Mouse (Mus musculus): ENCODE data around the gene Zbtb9. TPM values are rescaled to one million over a fixed set of nuclear protein-coding genes. Genes with fewer than 3 reads are reported as not detected.
A peak's percentile ranks its signal among the peaks of the same experiment; 100 is the strongest.

Gene Zbtb9
- total RNA-seq, 1 experiment, result 8.2 TPM

DNA sequence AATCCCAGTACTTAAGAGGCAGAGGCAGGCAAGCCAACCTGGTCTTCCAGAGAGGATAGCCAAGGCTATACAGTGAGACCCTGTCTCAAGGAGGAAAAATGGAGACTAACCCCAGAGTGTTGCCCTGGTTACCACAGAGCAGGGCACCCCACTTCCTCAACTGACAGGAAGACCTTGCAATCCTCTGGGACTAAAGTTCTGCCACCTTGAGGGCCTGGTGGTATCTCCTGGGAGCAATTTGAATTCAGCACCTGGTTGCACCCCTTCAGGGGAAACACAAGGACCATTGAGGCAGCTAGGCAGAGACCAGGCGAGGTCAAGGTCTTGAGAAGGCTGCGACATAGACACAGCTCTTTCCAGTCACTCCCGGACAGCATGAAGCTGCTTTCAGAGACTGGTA lies 53.0 kb downstream of the Zbtb9 start:
- H3K4me3 ChIP-seq (ENCODE audit: insufficient read depth in 1 of 2, low read depth in 1 of 2, low read length in 2 of 2, poor library complexity in 1 of 2, severe bottlenecking in 1 of 2), result no peak overlapping the region
- TF ChIP-seq CHD2 (IDR thresholded peaks at IDR 0.05; ENCODE audit: low read depth, low read length), result no peak
- no peak for TF ChIP-seq MAFK (IDR thresholded peaks at IDR 0.05; ENCODE audit: insufficient read depth, low read depth, low read length)
- no peak for TF ChIP-seq ZC3H11A (IDR thresholded peaks at IDR 0.05; ENCODE audit: borderline replicate concordance, low read depth, low read length)
- TF ChIP-seq ZNF384 (IDR thresholded peaks at IDR 0.05; ENCODE audit: low read depth, low read length), result no peak
- no peak for TF ChIP-seq HCFC1 (IDR thresholded peaks at IDR 0.05; ENCODE audit: borderline replicate concordance, insufficient read depth, low read length)
- H3K27ac ChIP-seq (ENCODE audit: insufficient read depth, low read depth, low read length, poor library complexity, severe bottlenecking), result no peak overlapping the region
- no peak overlapping the region for H3K9ac ChIP-seq (ENCODE audit: insufficient read depth, low read depth, low read length, poor library complexity, severe bottlenecking)
- DNase-seq (ENCODE audit: low read depth, low spot score), result no peak
- in situ Hi-C loops (cut with MboI; ENCODE audit: low sequenced_read_pairs in 2 of 2, unreplicated experiment in 2 of 2), result no loop called here
- peaks cover 30% of the 10 kb centered on the region for H3K36me3 ChIP-seq (ENCODE audit: control insufficient read depth, insufficient read depth, low read length, poor library complexity, severe bottlenecking)
- H3K9me3 ChIP-seq (ENCODE audit: control insufficient read depth, insufficient read depth, low read depth, low read length), result no peaks in the 10 kb centered on the region
- peaks cover 2 to 32% of the 10 kb centered on the region in 2 experiments; a peak in 2 of 4 replicates for H3K4me1 ChIP-seq (ENCODE audit: control insufficient read depth in 2 of 2, insufficient read depth in 2 of 2, low read length in 2 of 2, poor library complexity in 1 of 2)

DNA sequence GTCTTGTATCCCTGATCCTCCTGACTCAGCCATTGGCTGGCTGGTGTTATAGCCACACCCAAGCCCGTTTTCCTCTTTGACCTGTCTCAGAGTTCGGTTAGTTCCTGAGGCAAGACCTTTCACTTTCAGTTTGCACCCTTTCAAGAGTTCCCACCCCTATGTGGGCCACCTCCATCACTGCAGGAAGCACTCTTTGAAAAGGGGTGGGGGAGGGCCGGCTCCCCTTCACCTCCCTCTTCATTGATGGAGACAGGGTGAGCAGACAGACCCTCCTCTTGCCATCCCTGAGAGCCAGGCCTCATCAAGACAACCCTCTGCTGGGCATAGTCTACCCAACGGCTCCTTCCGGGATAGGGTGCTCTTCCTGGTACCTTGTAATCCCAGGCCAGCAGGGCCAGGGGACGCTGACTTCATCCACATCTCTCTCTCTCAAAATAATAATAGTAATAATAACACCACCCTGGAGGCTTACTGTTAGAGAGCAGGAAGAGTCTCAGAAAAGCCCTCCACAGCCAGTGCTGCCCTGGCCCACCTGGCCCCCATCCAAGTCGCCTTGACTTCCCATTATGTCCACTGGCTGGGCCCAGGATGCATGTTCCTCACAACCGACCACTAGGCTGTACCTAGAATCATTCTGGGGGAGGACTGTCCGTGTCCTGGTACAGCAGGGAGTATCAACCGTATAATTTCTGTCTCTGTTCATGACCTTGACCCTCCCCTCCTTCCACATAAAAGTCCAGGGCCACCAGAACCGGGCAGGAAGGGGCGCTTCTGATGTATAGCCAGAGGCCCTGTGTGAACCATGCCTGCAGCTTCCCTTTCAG lies 54.7 kb downstream of the Zbtb9 start:
- peak overlapping the region; percentile 88 for H3K9ac ChIP-seq (ENCODE audit: insufficient read depth, low read depth, low read length, poor library complexity, severe bottlenecking)
- peak overlapping the region; percentile 79 to 88 for H3K4me3 ChIP-seq (ENCODE audit: insufficient read depth in 1 of 2, low read depth in 1 of 2, low read length in 2 of 2, poor library complexity in 1 of 2, severe bottlenecking in 1 of 2)
- DNase-seq (ENCODE audit: low read depth, low spot score), result no peak
- no peaks in the 10 kb centered on the region for H3K9me3 ChIP-seq (ENCODE audit: control insufficient read depth, insufficient read depth, low read depth, low read length)
- in situ Hi-C loops (cut with MboI; ENCODE audit: low sequenced_read_pairs in 2 of 2, unreplicated experiment in 2 of 2), result no loop called here
- peaks cover 14% of the 10 kb centered on the region; the same call in 1 of the 2 replicates for H3K36me3 ChIP-seq (ENCODE audit: control insufficient read depth, insufficient read depth, low read length, poor library complexity, severe bottlenecking)
- TF ChIP-seq HCFC1 (IDR thresholded peaks at IDR 0.05; ENCODE audit: borderline replicate concordance, insufficient read depth, low read length) (no peak), CHD2 (IDR thresholded peaks at IDR 0.05; ENCODE audit: low read depth, low read length) (no peak), MAFK (IDR thresholded peaks at IDR 0.05; ENCODE audit: insufficient read depth, low read depth, low read length) (no peak), ZNF384 (IDR thresholded peaks at IDR 0.05; ENCODE audit: low read depth, low read length) (no peak), ZC3H11A (IDR thresholded peaks at IDR 0.05; ENCODE audit: borderline replicate concordance, low read depth, low read length) (no peak)
- peak overlapping the region; percentile 64; the same call in 1 of the 2 replicates for H3K27ac ChIP-seq (ENCODE audit: insufficient read depth, low read depth, low read length, poor library complexity, severe bottlenecking)
- H3K4me1 ChIP-seq (ENCODE audit: control insufficient read depth in 2 of 2, insufficient read depth in 2 of 2, low read length in 2 of 2, poor library complexity in 1 of 2), result peaks cover 2 to 22% of the 10 kb centered on the region in 2 experiments; a peak in 2 of 4 replicates

DNA sequence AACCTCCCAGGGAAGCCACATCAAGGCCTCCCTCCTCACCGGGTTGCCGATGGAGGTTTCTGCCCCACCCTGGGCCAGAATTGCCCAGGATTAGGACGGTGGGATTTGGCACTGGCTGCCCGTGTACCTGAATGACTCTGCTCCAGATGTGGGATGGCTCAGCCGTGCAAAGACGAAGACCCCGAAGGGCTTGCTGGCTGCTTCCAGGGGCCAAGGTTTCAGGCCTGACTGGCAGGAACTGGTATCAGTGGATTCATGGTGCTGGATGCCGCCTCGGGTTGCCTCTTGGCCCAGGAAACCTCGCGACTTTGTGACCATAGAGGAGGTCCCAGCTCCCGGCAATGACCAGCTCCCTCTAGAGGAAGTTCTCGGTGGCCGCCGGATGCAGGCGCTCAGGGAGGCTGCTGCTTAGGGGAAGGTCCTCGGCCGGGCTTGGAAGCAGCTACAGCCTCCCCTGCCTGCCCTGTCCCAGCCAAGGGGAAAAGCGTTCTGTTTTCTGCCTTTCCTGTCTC lies 55.4 kb downstream of the Zbtb9 start:
- H3K4me1 ChIP-seq (ENCODE audit: control insufficient read depth in 2 of 2, insufficient read depth in 2 of 2, low read length in 2 of 2, poor library complexity in 1 of 2), result peaks cover 2 to 18% of the 10 kb centered on the region in 2 experiments; a peak in 2 of 4 replicates
- H3K4me3 ChIP-seq (ENCODE audit: insufficient read depth in 1 of 2, low read depth in 1 of 2, low read length in 2 of 2, poor library complexity in 1 of 2, severe bottlenecking in 1 of 2), result peak overlapping the region; percentile 79 to 88
- peak overlapping the region; percentile 64; the same call in 1 of the 2 replicates for H3K27ac ChIP-seq (ENCODE audit: insufficient read depth, low read depth, low read length, poor library complexity, severe bottlenecking)
- H3K9me3 ChIP-seq (ENCODE audit: control insufficient read depth, insufficient read depth, low read depth, low read length), result no peaks in the 10 kb centered on the region
- peaks cover 11% of the 10 kb centered on the region; the same call in 1 of the 2 replicates for H3K36me3 ChIP-seq (ENCODE audit: control insufficient read depth, insufficient read depth, low read length, poor library complexity, severe bottlenecking)
- TF ChIP-seq MAFK (IDR thresholded peaks at IDR 0.05; ENCODE audit: insufficient read depth, low read depth, low read length), result no peak
- no peak for TF ChIP-seq ZNF384 (IDR thresholded peaks at IDR 0.05; ENCODE audit: low read depth, low read length)
- TF ChIP-seq HCFC1 (IDR thresholded peaks at IDR 0.05; ENCODE audit: borderline replicate concordance, insufficient read depth, low read length), result no peak; the same call in 1 of the 2 replicates
- TF ChIP-seq ZC3H11A (IDR thresholded peaks at IDR 0.05; ENCODE audit: borderline replicate concordance, low read depth, low read length), result no peak
- TF ChIP-seq CHD2 (IDR thresholded peaks at IDR 0.05; ENCODE audit: low read depth, low read length), result peak; percentile 75
- DNase-seq (ENCODE audit: low read depth, low spot score), result peak; percentile 75
- H3K9ac ChIP-seq (ENCODE audit: insufficient read depth, low read depth, low read length, poor library complexity, severe bottlenecking), result peak overlapping the region; percentile 88
- in situ Hi-C loops (cut with MboI; ENCODE audit: low sequenced_read_pairs in 2 of 2, unreplicated experiment in 2 of 2), result no loop called here

DNA sequence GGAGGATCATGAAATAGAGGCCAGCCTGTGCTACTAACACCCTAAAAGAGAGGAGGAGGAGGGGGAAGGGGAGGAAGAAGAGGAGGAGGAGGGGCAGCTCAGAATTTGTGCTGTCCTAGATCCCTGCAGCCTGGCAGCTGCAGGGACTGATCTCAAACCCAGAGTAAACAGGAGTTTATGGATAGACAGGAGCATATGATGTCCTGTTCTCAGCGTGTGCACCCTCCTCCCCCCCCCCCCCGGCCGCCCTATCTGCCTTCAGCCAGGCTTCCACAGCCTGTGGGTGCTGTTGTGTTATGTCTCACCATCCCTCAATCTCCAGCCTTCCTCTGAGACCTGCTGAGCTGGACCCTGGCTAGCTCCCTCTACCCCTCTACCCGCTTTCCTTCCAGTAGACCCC lies 55.9 kb downstream of the Zbtb9 start, which contains the start of gene Bak1:
Gene Bak1, minus strand, starts transcription at position 101 of the 400 bp plus-strand sequence.
- Histone ChIP-seq H3K4me3 (ENCODE audit: insufficient read depth in 1 of 2, low read depth in 1 of 2, low read length in 2 of 2, poor library complexity in 1 of 2, severe bottlenecking in 1 of 2) (peak within 1 kb of the TSS; percentile 79 to 88), H3K9me3 (ENCODE audit: control insufficient read depth, insufficient read depth, low read depth, low read length) (no peaks in the 10 kb centered on the region), H3K4me1 (ENCODE audit: control insufficient read depth in 2 of 2, insufficient read depth in 2 of 2, low read length in 2 of 2, poor library complexity in 1 of 2) (peaks cover 2 to 19% of the 10 kb centered on the region in 2 experiments; a peak in 2 of 4 replicates), H3K27ac (ENCODE audit: insufficient read depth, low read depth, low read length, poor library complexity, severe bottlenecking) (peak within 1 kb of the TSS; percentile 64; the same call in 1 of the 2 replicates), H3K9ac (ENCODE audit: insufficient read depth, low read depth, low read length, poor library complexity, severe bottlenecking) (peak within 1 kb of the TSS; percentile 88), H3K36me3 (ENCODE audit: control insufficient read depth, insufficient read depth, low read length, poor library complexity, severe bottlenecking) (peaks cover 11% of the 10 kb centered on the region; the same call in 1 of the 2 replicates)
- DNase-seq (ENCODE audit: low read depth, low spot score), result no peak
- TF ChIP-seq ZC3H11A (IDR thresholded peaks at IDR 0.05; ENCODE audit: borderline replicate concordance, low read depth, low read length) (no peak), HCFC1 (IDR thresholded peaks at IDR 0.05; ENCODE audit: borderline replicate concordance, insufficient read depth, low read length) (no peak), MAFK (IDR thresholded peaks at IDR 0.05; ENCODE audit: insufficient read depth, low read depth, low read length) (no peak), CHD2 (IDR thresholded peaks at IDR 0.05; ENCODE audit: low read depth, low read length) (no peak), ZNF384 (IDR thresholded peaks at IDR 0.05; ENCODE audit: low read depth, low read length) (no peak)
- in situ Hi-C loops (cut with MboI; ENCODE audit: low sequenced_read_pairs in 2 of 2, unreplicated experiment in 2 of 2), result no loop called here

Data from ES-E14 (cell line).